Mouse (Mus musculus) ovary, adult 18-20 months (tissue): ENCODE data around the gene Pls3.
A peak's percentile ranks its signal among the peaks of the same experiment; 100 is the strongest.
"Not testable (repeated sequence)": the region's sequence is repeated elsewhere in the genome, so short reads cannot be mapped to it uniquely, and the experiment has no call there.

Experiments used
- DNase-seq: peaks from one replicate; pipeline ENCODE4 v3.0.0; 2022; ENCODE audit warnings: low spot score, mixed read lengths

The Pls3 gene

DNA sequence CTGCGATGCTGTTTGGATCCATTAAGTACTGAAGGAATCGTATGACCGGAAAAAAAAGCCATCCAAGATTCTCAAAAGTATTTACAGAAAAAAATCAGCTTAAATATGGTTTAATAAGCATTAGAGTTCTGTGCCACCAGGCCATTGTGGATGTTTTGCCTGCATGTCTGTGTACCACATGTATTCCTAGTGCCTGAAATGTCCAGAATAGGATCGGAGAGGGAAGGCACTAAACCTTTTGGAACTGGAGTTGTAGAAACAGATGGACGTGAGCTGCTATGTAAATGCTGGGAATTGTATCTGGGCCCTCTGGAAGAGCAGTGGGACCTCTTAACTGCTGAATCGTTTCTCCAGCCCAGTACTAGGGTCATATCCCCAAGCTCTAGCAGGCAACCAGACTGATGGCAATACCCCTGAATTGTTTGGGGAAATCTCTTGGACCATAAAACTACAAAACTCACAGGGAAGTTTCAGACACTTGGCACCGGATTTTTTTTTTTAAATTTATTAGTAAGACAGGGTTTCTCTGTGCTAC is 110.1 kb downstream of the Pls3 start:
- no peak for DNase-seq

DNA sequence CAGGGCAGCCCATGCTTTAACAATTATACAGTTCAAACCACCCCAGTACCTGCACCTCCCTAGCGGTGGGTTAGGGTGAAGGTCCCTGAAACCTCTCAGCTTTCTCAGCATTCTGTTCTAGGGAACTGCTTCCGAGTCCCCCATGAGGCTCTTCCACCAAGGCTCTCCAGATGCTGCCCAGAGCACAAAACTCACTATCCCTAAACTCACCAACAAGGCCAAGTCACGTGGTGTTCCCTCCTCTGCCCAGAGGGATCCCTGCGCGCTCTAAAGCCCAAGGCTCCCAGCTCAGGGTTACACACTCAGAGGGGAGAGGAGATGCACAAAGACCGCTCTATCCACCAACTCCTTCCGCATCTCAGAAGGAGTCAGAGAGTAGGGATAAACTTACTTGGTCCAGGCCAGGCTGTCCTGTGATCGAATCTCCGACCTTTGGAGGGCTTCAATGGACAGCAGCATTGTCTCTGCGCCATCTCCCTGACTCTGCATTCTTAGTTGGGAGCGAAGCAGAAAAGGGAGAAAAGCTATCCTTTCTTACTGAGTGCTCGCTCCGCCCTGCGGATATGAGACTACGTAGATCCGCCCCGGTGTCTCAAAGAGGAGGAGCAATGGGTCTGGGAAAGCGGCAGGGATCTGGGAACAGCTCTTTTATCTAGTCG is 110.7 kb downstream of the Pls3 start:
- peak; percentile 53 for DNase-seq

DNA sequence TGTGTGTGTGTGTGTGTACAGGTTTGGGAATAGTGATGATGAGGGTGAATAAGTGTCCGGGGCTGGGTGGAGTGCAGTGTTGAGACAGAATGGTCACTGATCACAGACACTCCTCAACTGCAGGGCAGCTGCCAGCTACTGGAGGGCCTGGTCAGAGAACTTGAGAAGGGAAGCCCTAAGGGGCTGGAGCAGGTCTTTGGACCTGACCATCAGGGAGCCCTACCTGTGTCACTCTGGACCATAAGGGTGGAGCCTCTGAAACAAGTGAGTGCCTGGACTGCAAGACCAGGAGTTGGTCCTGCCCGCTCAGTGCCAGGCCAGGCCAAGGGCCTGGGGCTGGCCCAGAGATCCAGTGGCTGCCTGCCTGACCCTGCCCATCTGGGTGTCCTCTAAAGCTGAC is 115.5 kb downstream of the Pls3 start:
- not testable (repeated sequence) for DNase-seq

- peak; percentile 57 for DNase-seq
These were observed 115.9 kb downstream of the Pls3 start for GRCm38 (mm10) chrX:75759036-75759435.

GRCm38 (mm10) chrX:75757966-75758365 is 117.0 kb downstream of the Pls3 start:
- DNase-seq = peak; percentile 60

- not testable (repeated sequence) for DNase-seq
These were observed 120.5 kb downstream of the Pls3 start for GRCm38 (mm10) chrX:75754531-75754930.

DNA sequence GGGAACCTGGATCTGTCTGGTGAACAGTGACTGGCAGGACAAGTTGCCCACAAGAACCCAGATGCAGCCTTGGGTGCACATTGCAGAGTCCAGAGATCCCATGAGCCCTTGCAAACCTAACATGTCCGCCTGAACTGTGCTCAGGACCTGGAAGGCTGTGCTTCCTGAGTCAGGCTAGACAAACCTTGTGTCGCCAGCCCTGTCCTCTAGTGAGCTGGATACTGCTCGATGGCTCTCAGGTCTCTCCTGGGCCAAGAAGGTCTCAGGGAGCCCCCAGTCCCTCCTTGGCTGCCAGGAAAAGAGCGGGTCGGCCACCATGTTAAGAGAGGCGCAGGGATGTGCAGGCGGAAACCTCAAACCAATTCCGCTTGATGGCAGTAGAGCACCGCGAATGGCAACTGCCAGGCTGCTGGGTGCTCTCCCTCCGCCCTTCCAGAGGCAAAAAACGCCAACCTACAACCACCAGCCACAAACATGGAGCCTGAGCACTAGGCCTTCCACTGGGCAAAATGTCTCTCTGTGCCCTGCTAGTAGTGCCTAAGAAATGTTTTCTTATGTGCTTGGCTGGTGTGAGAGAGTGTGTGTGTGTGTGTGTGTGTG is 124.8 kb downstream of the Pls3 start:
- DNase-seq = not testable (repeated sequence)

GRCm38 (mm10) chrX:75749312-75749711 is 125.7 kb downstream of the Pls3 start:
- peak; percentile 57 for DNase-seq

DNA sequence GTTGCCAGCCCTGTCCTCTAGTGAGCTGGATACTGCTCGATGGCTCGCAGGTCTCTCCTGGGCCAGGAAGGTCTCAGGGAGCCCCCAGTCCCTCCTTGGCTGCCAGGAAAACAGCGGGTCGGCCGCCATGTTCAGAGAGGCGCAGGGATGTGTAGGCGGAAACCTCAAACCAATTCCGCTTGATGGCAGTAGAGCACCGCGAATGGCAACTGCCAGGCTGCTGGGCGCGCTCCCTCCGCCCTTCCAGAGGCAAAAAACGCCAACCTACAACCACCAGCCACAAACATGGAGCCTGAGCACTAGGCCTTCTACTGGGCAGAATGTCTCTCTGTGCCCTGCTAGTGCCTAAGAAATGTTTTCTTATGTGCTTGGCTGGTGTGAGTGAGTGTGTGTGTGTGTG is 130.5 kb downstream of the Pls3 start:
- peak; percentile 69 for DNase-seq

GRCm38 (mm10) chrX:75739464-75739863 is 135.5 kb downstream of the Pls3 start:
- DNase-seq = not testable (repeated sequence)
